Mouse (Mus musculus) urinary bladder, adult 2 months (tissue): ENCODE results near the gene Acvr2b. TPM values are rescaled to one million over a fixed set of nuclear protein-coding genes. Genes with fewer than 3 reads are reported as not detected.

Experiments used
- DNase-seq: peaks from one replicate; pipeline ENCODE4 v3.0.0; 2022; ENCODE audit warnings: low spot score
- polyA plus RNA-seq: library from polyadenylated mRNA; depleted of rRNA; stranded (reverse); fragments of >200 nt; gene quantifications from 2 replicates; pipeline ENCODE4 v1.2.3, GENCODE M21; 2012; rRNA removed

Acvr2b gene
- polyA plus RNA-seq, 1 experiment = 2.3 TPM

DNA sequence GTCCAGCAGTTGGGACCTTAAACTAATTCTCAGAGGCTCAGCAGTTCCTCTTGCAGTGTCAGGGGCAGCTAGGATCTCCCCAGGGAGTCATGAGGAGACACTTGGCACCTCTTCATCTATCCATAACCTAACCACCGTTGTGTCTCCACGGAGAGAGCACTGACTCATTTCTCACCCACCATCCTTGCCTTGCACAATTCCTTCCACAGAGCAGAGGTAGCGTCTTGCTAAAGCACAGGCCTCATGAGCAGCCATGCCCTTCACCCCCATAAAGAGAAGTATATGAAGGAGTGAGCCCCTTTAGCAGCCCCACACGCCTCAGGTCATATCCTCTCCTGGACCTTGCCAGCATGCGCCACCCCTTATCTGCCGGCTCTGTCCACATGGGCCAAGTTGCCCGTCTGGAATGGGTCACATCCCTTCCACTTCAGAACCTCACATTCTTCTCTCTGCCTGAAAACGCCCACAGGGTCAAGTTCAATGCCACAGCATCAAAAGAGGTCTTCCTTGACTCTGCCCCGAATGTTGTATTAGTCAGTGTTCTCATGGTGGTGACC is 71.8 kb downstream of the Acvr2b start:
- no peak for DNase-seq

DNA sequence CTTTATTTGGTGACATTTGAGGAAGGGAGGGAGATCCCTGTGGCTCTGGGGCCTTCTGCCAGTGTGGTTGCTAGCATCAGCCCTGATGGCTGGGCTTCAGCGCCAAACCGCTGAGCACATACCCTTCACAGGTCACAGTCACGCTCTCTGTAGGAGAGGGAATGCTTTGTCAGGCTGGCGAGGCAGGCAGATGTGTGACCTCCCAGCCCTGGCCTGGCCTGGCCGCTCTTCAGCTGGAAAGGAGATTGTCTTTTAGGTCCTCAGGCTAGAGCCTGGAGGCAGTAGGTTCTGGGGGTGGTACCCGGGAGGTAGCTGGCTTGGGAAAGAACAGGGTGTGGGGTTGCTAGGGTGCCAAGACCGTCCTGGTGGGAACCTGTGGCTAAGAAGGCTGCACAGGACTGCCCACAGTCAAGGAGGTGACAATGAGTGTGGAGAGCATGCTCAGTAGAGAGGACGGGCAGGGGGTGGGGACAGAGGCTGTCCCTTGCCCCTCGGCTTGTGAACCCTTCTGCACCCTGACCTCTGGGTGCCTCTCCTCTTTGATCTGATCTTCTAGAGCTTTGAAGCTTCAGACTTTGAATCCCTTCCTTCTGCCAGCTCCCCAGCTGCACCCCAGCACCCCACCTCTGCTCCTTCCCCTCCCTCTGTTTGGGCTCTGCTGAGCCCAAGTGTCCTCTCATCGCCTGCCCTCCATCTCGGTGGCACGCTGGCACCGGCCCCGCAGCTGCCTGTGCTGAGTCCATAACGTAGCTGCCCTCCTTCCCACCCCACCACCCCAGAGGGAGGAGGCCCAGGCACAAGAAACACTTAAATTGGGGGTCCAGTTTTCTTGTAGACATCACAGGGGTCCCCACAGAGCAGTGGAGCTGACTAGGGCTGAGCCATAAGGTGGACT is 73.0 kb downstream of the Acvr2b start:
- DNase-seq = no peak

DNA sequence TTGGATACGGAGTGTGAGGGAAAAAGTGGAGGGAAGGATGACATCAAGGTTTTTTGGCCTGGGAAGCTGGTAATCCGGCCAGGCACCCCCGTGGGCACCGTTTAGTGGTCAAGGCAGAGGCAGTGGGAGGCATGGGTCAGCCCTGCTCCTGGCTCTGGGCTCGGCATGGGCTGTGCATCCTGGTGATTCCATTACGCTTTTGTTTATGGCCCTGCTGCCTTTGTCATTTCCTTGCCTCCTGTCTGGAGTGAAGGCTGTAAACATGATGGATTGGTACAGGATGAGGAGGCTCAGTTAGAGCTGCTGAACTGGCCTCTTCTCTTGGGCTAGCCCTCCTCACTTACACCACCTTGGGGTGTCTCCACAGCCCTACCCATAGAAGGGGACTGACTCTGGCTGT is 75.8 kb downstream of the Acvr2b start:
- DNase-seq = no peak

GRCm38 (mm10) chr9:119478345-119478744 is 76.4 kb downstream of the Acvr2b start:
- no peak for DNase-seq

- peak; percentile 27 for DNase-seq
Observed at GRCm38 (mm10) chr9:119479297-119479696, 77.4 kb downstream of the Acvr2b start.

- DNase-seq = no peak
Observed at GRCm38 (mm10) chr9:119481612-119482011, 79.7 kb downstream of the Acvr2b start.

DNA sequence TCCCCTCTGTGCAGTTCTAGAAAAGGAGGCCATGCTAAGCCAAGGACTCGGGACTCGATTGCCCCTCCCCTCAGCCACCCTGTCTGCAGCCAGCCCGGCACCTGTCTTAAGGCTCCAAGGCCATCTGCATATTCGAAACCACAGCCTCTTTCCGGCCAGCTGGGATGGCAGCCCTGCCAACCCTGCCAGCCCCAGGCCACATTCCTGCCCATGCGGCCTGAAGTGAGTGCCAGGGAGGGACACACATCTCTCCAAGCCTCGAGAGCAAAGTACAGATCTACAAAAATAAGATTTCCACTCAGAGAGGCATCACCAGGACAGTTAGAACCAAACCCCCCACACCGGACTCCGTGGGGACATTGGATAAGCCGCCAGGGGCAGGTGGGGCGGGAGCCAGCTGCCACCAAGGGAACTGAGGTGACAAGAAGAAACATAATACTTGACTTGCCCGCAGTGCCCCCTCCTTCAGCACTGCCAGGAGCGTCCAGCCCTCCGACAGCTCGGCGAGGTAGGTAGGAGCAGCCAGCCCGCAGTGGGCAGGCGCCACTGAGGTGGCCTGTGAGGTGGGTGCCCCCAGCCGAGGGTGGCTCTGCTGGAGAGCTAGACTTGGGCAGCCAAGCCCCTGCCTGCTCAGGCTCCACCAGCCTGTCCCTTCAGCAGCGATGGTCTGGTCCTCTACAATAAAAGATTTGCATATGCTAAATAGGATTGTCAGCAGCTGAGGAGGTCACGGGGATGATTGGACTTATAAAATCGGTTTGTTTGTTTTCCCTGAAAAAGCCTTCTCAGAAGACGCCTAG is 81.8 kb downstream of the Acvr2b start:
- no peak for DNase-seq

DNA sequence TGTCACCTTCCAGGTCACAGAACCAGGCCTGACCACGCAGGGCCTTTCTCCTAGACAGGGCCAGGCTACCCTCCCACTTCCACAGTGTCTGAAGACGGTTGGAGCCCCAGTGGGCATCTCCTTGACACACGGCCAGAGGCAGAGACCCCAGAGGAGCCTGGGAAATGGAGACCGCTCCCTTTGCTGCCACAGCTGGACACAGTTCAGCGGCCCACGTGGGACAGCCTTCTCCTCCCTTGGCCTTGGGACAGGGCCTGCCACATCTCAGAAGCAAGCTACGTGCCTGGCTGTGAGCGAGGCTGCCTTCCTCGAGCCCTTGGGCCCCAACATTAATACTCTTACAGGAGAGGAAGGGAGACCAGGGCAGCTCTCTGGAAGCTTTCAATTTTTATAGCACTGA is 82.5 kb downstream of the Acvr2b start:
- DNase-seq = no peak

Other genes with a start within 250 kb of the Acvr2b start
- gene Acaa1b, start 245.0 kb upstream of the Acvr2b start, polyA plus RNA-seq = 206 and 222 TPM in 2 replicates
- 0.03 and 0.07 TPM in 2 replicates for gene Gm47289, start 243.0 kb upstream of the Acvr2b start, polyA plus RNA-seq
- 0.04 and 0.07 TPM in 2 replicates for gene Slc22a13, start 193.0 kb upstream of the Acvr2b start, polyA plus RNA-seq
- 37.3 and 38.1 TPM in 2 replicates for gene Oxsr1, start 79.7 kb upstream of the Acvr2b start, polyA plus RNA-seq
- gene Acaa1a, start 62.4 kb upstream of the Acvr2b start, polyA plus RNA-seq = 144 and 173 TPM in 2 replicates
- gene Myd88, start 60.7 kb upstream of the Acvr2b start, polyA plus RNA-seq = 19.4 and 22.4 TPM in 2 replicates
- 1.4 and 1.6 TPM in 2 replicates for gene Xylb, start 44.7 kb upstream of the Acvr2b start, polyA plus RNA-seq
- 0.16 and 0.40 TPM in 2 replicates for gene Slc22a14, start 36.6 kb upstream of the Acvr2b start, polyA plus RNA-seq
- 4.8 and 5.7 TPM in 2 replicates for gene Exog, start 42.8 kb downstream of the Acvr2b start, polyA plus RNA-seq
- gene Scn5a, start 176.9 kb downstream of the Acvr2b start, polyA plus RNA-seq = 0.23 and 0.38 TPM in 2 replicates